Mouse (Mus musculus) layer of hippocampus, postnatal 10 days (tissue): ENCODE measurements at regions not wholly inside any gene's neighbourhood (a gene's known extent, or its start where the extent isn't known, plus 50 kb on each side); places are given as distances from the start of the nearest gene placed in this dataset.

Experiments used
- DNase-seq, 2 experiments: peaks; one replicate each; pipeline ENCODE4 v3.0.0; 2021; ENCODE audit warnings: low spot score in 2 of 2

GRCm38 (mm10) chr15:56604266-56604665 lies 873.2 kb downstream of the Slc22a22 start:
- DNase-seq = no peak

GRCm38 (mm10) chr15:56592656-56593055 lies 884.8 kb downstream of the Slc22a22 start:
- DNase-seq = no peak

- no peak for DNase-seq
Observed at GRCm38 (mm10) chr15:56580745-56581515, 896.5 kb downstream of the Slc22a22 start.

GRCm38 (mm10) chr15:56563192-56563591 lies 914.2 kb downstream of the Slc22a22 start:
- no peak for DNase-seq

GRCm38 (mm10) chr15:56562785-56563184 lies 914.6 kb downstream of the Slc22a22 start:
- DNase-seq = no peak

- no peak for DNase-seq
Observed at GRCm38 (mm10) chr15:56562143-56562542, 915.3 kb downstream of the Slc22a22 start.

GRCm38 (mm10) chr15:56554386-56554785 lies 923.0 kb downstream of the Slc22a22 start:
- DNase-seq = no peak

GRCm38 (mm10) chr15:56553851-56554250 lies 923.6 kb downstream of the Slc22a22 start:
- DNase-seq = no peak

GRCm38 (mm10) chr15:56531529-56531928 lies 945.9 kb downstream of the Slc22a22 start:
- DNase-seq = no peak

GRCm38 (mm10) chr15:56518379-56518778 lies 959.0 kb downstream of the Slc22a22 start:
- DNase-seq = no peak

- no peak for DNase-seq
Observed at GRCm38 (mm10) chr15:56516095-56516494, 961.3 kb downstream of the Slc22a22 start.

GRCm38 (mm10) chr15:56498774-56499173 lies 978.7 kb downstream of the Slc22a22 start:
- DNase-seq = no peak

GRCm38 (mm10) chr15:56497757-56498156 lies 979.7 kb downstream of the Slc22a22 start:
- DNase-seq = peak in 1 of 2 experiments; percentile 10

- no peak for DNase-seq
Observed at GRCm38 (mm10) chr15:56496355-56496754, 981.1 kb downstream of the Slc22a22 start.

GRCm38 (mm10) chr15:56485931-56486330 lies 991.5 kb downstream of the Slc22a22 start:
- DNase-seq = no peak

- no peak for DNase-seq
Observed at GRCm38 (mm10) chr15:56484693-56485092, 992.7 kb downstream of the Slc22a22 start.

GRCm38 (mm10) chr15:56479682-56480081 lies 997.7 kb downstream of the Slc22a22 start:
- DNase-seq = no peak

- DNase-seq = no peak
Observed at GRCm38 (mm10) chr15:56479015-56479414, 998.4 kb downstream of the Slc22a22 start.

GRCm38 (mm10) chr15:56473679-56474078 lies 1003.7 kb downstream of the Slc22a22 start:
- DNase-seq = no peak

GRCm38 (mm10) chr15:56451881-56452280 lies 1025.5 kb downstream of the Slc22a22 start:
- DNase-seq = no peak

GRCm38 (mm10) chr15:56448015-56448645 lies 1029.3 kb downstream of the Slc22a22 start:
- no peak for DNase-seq

GRCm38 (mm10) chr15:56440171-56440570 lies 1037.3 kb downstream of the Slc22a22 start:
- DNase-seq = no peak

- no peak for DNase-seq
Observed at GRCm38 (mm10) chr15:56438370-56438769, 1039.1 kb downstream of the Slc22a22 start.
